Mouse (Mus musculus) lung, postnatal 4 days (tissue): Measurements from ENCODE around the gene Syngap1.

Experiments
- DNase-seq, 2 experiments: peaks; one replicate each; pipeline ENCODE4 v3.0.0; 2021

The Syngap1 gene

DNA sequence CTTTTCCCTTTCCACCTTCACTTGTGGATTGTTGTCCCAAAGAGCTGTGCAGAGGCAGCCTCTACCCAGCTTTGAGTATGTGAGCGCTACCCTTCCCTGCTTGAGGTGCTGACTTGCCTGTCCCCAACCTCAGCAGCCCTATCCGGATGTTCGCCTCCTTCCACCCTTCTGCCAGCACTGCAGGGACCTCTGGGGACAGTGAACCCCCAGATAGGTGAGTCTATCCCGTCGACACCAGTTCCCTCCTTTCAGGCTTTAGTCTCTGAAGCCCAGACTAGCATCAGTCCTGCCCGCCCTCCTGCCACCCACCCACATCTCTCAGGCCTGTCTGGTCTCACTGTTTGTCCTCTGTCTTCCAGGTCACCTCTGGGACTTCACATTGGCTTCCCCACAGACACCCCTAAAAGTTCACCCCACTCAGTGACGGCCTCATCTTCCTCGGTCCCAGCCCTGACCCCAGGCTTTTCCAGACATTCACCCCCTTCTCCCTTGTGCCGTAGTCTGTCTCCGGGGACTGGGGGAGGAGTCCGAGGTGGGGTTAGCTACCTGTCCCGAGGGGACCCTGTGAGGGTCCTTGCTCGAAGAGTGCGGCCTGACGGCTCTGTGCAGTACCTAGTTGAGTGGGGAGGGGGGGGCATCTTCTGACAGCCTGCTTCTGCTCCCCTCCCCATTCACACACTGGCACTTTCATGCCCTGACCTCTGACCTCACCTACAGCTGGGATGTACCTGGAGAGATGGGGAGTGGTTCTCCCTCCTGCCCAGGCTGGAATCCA is 3.9 kb upstream of the Syngap1 start:
- no peak for DNase-seq

DNA sequence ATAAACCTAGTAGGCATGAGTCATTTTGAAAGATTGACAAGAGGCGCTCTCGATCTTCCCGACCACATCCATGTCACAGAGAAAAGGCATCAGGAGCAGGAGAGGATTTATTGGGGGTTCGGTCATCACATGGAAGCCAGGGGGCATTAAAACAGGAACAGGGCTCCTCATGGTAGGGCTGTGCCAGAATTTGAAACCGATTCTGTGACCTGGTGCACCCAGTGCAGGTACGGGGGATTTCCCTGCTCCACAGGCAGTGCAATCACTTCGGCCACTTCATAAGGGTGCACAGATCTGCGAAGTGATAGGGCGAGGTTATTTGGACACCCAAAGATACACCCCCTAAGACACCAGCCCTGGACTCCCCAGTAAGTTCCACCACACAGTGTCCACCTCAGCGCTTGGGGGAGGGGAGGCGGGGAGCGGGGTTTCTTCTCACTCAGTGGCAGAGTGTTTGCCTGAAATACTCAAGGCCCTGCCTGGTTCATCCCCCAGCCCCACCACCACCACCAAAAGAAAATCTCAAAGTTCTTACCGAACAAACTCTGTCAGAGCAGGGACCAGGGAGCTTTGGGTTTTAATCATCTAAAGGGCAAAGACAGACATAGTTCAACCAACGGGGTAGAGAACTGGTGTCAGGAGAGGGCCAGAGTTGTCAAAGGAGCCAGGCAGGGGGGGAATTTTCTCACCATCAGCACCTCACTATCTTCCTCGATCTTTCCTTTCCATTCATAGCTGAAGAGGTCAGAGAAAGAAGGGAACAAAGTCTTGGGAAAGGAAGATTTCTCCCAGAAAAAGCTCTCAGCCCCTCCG is 3.0 kb upstream of the Syngap1 start:
- no peak for DNase-seq

DNA sequence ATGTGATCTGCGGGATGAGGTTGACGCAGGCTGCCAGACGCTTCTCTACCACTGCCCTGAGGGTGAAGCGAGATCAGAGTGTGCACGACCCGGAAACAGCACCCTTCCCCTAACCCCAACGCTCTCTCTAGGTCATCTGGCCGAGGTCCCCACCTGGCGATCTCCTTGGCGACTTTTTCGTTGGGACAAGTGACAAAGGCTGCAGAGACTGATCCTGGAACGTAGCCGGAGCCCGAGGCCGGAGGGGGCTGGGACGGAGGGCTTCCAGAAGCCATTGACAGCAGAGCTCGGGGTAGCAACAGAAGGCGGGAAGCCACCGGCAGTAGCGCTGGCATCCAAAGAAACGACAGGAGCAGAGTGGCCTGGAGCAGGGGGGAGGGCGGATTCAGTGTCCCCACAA is 2.3 kb upstream of the Syngap1 start:
- no peak for DNase-seq

DNA sequence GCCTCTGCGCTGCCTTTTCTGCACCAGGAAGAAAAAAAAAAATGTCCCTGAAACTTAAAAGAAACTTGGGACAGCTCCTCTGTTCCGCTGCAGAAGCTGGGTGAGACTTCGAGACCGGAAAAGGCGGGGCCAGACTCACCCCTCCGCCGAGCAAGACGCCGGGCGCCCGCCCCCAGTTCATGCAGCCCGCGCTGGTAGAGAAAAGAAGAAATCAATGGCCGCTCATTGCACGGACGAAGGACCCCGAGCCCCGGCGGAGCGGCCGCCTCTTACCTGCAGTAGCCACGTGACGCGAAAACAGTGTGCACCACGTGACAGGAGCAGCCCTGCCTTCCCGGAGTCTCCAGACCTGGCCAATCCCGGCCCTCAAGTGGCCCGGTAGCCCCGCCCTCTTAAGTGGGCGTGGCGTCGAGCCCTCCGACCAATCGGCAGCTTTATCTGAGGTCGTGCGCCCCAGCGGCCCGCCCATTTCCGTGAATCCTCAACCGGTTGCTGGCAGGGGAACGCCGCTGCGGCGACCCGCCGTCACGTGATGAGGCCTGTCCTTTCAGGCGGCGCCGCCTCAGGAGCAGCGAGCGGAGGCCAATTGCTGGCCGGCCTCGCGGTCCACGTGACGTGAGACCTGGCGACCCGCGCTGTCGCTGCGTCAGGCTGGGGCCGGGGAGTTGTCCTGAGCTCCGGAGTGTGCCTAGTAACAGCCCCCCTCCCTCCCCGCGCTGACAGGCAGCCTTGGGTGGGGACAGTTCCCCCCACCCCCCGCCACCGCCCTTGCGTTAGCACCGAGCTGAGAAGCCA is 1.7 kb upstream of the Syngap1 start, which contains the start of gene Cuta:
Gene Cuta (minus strand): TSS at position 392 of the 795 bp plus-strand sequence.
- peak; percentile 100 for DNase-seq

DNA sequence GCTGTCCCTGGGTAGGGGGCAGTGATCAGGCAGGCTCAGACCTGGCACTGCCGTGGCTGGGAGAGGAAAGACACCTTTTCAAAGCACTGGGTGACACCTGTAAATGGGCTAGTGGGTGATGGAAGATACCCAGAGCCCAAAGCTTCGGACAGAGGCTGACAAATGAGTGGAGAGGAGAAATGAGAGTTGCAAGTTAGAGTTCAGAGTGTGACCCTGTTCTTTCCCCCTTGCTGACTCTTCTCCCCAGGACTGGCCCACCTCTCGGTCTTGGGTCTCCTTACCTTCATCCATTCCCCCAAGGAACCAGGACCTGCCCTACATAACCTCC is 1.1 kb upstream of the Syngap1 start:
- DNase-seq, result no peak

DNA sequence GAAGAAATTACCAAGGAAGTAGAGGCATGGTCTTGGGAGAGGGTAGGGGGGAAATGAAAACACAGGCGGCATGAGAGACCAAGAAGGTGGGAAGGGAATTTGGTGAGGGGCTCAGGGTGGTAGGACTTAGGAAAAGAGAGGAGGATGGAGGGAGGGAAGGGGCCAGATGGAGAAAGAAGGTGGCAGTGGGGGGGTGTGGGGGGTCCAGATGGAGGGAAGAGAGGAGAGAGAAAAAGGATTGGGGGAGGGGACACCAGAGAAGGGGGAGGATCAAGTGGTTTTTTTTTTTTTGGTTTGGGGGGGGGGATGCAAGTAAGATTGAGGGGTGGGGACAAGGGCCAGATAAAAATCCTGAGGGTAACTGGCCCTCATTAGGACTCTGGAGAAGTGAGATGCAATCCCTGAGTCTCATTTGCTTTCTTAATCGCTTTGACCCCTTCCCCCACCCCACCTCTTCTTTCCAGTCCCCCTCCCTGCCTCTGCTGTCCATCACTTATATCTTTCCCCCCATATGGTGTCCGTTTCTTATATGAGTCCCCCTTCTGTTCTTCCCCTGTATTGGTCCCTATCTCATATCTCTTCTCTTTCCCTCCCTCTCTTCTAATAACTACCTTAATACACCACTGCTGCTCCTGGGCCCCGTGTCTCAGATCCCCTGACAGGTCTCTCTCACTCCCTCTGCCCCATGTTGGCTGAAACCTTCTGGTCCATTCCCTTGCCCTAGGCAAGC is 953 bp downstream of the Syngap1 start:
- DNase-seq, result no peak

DNA sequence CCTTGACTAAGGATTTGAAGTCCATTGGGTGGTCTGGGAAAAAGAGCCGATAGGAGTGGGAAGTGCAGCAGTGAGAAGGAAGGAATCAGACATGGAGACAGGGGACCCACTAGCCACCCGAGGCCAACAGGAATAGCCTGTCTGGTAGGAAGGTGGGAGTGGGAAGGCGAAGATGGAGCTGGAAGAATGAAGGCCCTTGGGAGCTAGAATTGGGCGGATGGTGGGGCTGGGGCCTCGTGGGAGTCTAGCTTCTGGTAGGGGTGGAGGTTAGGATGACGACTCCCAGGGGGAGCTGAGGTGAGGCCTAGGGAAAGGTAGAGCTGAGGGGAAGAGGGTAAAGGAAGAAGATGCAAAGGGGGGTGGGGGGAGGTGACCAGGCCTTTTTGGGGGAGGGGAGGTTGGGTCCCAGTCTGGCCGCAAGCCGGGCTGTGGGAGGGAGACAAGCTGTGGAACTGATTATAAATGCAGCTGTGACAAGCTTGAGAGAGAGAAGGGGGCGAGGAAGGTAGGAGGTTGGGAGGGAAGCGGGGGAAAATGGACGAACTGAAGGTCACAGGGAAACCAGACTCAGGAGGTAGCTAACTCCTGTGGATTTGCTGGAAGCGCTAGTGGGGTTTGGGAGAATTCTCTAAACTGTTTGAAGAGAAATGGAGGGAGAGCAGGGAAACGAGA is 4.9 kb downstream of the Syngap1 start:
- DNase-seq, result no peak

DNA sequence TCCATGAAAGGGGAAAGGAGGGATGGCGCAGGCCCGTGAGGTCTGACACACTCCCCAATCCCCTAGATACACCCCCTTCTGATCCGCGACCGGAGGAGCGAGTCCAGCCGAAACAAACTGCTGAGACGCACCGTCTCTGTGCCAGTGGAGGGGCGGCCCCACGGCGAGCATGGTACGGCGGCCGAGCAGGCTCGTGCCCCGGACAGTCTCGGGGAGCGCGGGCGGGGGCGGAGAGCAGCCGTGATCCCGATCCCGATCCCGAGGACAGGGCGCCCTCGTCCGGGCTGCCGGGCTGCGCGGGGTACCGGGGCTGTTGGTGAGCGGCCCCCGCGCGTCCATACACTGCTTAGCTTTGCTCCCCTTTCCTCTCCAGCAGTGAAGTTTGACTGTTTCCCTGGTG is 5.5 kb downstream of the Syngap1 start:
- DNase-seq, result peak; percentile 83 to 89

DNA sequence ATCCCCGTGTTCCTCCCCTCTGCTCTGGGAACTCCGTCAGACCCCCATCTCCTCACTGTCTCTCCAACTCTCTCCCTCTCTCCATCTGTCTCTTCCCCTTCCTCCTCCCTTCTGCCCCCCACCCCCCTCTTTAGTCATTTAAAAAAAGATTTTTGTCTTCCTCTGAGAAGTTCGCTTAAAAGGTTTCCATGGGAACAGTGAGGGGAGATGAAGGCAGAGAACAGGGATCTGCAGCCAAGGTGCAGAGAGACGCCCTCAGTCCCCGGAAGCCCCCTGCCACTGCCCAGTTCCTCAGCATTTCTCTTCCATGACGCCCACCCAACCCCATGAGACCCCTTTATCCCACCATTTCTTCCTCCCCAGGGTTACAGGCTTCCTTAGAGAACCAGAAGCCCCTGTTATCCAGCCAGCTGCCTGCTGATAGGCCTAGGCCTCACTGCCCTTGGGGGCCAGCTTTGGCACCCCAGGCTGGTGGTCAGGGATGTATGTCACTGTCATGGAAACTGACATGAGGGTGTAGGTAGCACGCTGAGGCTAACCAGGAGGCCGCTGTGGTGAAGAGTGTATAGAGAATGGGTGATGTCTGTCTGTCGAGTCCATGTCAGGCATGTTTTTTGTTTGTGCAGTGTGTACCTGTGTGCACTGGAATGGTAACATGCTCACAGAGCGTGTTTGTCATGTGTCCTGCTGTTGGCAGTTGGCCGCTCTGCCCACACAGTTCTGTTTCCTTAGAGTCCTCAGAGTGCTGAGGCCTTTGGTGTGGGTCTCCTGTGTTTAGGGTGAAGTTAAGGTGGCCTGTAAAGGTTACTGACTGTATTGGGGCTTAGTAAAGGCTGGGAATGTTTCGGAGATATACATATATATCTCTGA is 6.4 kb downstream of the Syngap1 start:
- DNase-seq, result no peak

DNA sequence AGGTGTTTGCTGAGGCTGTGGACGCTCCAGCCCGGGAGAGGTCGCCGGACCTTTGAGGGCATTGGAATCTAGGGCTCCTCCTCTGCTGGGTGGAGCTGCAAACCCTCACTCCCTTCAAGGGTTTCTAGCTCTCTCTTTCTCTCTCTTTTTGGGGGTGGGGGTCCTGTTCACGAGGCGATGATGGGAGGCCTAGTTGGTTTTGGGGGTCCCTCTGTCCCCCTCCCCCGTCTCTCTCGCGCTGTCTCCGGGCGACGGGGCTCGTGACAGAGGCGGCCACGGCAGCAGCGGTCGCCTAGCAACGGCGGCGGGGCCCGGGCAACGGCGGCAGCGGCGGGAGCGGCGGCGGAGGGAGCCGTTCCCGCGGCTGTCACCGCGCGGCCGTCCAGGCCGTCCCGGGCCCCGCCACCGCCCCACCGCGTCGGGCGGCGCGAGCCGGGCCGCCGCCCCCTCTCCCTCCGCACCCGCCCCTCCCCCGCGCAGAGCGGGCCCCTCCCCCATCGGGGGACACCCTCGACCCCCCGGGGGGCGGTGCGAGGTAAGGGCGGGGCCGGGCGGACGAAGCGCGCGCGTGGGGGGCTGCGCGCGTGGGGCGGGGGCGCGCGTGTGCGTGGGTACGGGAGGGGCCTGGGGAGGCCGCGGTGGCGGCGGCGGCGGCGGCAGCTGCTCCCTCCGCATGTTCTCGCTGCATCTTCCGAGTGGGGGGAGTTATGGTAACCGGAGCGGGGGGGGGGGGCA is 7.4 kb downstream of the Syngap1 start:
- DNase-seq, result peak; percentile 52 to 66

DNA sequence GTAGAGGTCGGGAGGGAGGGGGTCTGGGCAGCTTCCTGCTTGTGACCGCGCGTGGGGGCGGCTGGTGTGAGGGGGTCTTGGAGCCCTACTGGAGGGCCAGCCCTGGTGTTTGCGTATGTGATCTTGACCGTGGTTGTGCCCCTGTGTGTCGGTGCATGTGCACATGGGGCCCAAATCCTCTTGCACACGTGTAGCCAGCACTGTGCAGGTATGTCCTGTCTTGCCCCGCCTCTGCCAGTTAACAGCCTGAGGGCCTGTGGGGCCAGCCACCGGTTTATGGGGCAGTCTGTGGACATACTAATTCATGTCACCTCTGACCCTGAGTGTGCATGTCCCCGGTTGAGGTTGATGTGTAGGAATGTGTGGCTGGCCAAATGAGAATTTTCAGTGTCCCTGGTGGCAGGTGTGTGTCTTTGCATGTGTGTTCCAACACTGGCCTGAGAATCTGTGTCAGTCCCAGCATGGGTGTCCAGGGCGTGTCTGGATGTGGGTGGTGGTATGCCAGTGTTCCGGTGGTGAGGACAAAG is 8.1 kb downstream of the Syngap1 start:
- peak in 1 of 2 experiments; percentile 33 for DNase-seq

DNA sequence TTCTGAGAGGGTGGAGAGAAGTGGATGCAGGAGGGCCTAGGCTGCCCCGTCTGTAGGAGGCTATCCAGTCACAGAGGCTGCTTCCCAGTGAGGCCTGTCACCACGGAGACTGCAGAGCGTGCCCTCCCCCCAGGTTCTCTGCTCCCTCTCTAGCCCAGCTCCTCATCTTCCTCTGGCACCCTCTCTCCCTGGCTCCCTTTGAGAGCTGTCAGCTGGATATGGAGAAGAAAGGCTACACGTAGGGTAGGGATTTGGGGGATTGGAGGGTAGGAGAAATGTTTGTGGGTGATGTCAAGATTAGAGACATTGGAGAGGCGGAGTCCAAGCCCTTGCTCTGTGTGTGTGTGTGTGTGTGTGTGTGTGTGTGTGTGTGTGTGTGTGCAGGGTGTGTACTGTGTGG is 8.8 kb downstream of the Syngap1 start:
- no peak for DNase-seq

DNA sequence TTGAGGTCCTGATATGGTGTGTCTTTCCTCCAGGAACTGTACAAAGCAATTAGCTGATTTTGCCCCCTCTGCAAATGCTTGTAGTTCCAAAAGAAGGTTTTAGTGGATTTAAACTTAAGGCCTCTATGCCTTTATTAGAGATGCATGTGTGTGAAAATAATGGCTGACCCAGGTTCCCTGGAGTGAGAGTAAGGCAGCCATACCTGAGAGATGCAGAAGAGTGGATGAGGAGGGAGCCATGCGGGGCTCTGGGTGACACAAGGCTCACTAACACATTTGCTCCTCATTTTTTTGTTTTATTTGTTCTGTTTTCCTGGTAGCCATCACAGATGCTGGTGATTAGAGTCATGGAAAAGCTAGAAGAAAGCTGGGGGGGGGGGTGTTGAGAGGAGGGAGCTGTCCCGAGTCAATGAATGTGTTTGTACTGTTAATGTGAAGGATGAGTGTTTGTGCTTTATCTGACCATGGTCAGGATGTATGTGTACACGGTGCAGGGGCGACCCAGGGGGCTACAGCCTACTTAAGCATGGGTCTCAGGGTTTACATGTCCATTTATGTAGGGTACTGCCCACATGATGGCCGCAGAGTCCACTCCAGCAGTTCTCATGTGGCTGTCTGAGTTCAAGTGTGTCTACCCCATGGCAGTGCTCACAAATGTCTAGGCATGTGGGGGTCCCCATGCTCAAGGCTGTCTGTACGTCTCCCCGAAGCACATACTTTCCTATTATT is 9.7 kb downstream of the Syngap1 start:
- DNase-seq, result no peak

DNA sequence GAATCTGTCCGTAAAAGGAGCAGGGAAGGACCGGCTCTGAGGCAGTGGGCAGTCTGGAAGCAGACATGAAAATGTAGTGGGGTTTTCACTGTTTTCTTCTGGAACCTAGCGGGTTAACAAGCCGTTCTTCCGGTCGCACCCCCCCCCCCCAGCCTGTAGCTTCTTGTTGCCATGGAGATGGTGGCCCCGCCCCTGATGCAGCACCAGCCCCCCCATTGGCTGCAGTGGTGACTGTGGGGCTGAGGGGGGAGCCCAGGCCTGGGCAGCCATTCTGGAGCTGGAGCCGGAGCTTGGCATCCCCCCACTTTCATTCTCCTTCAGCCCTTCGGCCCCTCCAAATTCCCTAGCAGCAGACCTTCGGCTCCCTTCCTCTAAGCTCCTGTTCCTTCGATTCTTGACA is 10.4 kb downstream of the Syngap1 start:
- peak; percentile 85 to 90 for DNase-seq

DNA sequence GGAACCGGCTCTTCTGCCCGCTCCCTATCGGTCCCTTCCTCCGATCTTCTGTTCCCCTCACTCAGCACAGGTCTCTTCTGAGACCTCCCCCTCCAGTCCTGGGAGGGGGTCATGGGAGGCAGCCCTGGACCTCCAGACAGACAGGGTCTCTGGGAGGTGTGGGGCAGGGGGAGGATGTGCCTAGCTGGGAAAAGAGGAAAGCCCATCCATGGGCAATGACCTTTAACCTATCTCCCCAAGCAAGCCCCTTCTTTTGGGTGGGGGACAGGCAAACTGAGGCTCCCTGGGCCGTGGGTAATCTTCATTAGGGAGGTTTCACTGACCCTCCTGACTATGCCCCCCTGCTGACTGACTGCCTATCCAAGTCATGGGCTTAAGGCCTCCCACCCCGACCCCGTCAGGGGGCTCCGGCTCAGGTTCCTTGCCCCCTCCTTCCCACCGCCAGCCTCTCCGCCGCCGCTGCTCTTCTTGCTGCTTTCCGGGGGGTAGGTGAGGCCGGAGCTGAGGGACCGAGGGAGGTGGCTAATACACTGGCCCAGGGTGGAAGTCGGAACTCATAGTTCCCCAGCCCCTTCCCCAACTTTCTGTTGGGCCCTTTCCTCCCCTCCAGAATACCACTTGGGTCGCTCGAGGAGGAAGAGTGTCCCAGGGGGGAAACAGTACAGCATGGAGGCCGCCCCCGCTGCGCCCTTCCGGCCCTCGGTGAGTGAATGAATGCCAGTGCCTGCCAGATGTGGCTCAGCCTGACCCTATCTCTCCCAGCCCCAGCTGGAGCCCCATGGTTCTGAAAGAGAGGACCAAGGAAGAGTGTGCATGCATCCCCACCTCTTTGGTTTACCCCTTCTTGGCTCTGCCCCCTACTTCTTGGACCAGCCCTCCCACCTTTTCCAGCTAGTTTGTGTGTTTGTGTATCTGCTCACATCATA is 11.2 kb downstream of the Syngap1 start:
- DNase-seq, result peak in 1 of 2 experiments; percentile 41

DNA sequence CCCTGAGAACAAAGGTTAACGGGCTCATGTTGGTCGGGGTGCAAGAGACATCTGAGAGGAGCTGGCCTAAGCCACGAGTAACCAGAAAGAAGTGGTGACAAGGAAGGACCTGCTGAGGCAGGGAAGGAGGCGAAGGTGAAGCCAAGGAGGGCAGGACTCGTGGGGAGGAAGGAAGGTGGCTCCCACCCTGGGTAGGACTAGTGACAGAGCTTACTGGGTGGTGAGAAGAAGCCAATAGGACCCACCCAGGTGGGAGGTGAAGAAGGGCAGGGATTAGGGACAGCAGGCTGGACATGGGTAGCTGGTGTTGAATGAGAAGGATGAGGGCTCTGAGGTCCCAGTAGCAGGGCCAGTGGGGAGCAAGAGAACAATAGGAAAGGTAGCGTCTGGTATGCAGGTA is 12.1 kb downstream of the Syngap1 start:
- DNase-seq, result no peak

DNA sequence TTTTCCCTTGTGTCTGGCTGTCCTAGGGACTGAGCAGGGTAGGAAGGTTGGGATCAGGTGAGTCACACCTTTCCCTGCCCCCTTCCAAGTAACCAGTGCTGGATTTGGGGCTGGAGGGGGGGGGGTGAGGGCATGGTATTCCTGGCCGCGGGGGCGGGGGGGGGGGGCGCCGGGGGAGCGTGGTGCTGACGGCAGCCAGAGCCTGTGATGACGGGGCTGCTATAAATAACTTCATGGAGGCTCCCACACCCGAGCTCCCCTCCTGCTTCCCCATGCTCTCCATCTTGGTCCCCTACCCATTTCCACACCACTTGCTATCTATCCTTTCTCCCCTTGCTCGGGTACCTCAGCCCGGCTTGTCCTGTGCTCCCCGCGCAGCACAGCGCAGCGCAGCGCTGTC is 12.7 kb downstream of the Syngap1 start:
- DNase-seq, result no peak

DNA sequence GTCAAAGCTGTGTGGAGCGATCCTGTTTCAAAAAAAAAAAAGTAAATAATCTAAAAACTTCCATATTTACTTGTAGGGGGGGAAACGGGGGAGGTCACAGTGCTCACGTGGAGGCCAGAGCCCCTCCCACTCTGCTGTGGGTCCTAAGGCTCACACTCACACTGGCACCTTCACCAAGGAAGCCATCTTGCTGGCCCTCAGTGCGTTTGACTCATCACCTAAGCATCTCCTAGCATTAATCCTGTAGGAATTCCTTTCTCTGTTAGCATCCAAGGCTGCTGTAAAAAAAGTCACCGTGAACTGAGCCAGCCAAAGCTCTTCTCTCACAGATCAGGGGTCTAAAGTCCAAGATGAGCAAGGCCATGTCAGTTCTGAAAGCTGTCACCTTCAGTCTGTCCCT is 15.3 kb downstream of the Syngap1 start:
- no peak for DNase-seq
